Mouse (Mus musculus) bone marrow macrophage, adult 2 months (primary cell): Measurements from ENCODE around the gene Polr3e. TPM values are rescaled to one million over a fixed set of nuclear protein-coding genes. Genes with fewer than 3 reads are reported as not detected.

ENCODE experiments used
- H3K27ac ChIP-seq: 2 replicates; pipeline ENCODE4 v1.5.1; 2012; ENCODE audit warnings: low read depth, low read length; ENCODE audit not compliant: insufficient read depth
- H3K4me1 ChIP-seq: 2 replicates; pipeline ENCODE4 v1.6.1; 2012; ENCODE audit warnings: low read length; ENCODE audit not compliant: control insufficient read depth, insufficient read depth
- H3K4me3 ChIP-seq: 2 replicates; pipeline ENCODE4 v1.5.1; 2012; ENCODE audit warnings: mild to moderate bottlenecking, low read length, moderate library complexity; ENCODE audit not compliant: insufficient read depth
- CTCF ChIP-seq: IDR thresholded peaks from 2 replicates; pipeline ENCODE4 v1.5.1; 2012; ENCODE audit warnings: low read depth, mild to moderate bottlenecking, low read length, moderate library complexity
- POLR2A ChIP-seq: IDR thresholded peaks from 2 replicates; pipeline ENCODE4 v1.6.1; 2012; ENCODE audit warnings: mild to moderate bottlenecking, low read depth, low read length, borderline replicate concordance
- polyA plus RNA-seq: library from polyadenylated mRNA; stranded (reverse); fragments of >200 nt; gene quantifications from 2 replicates; pipeline ENCODE4 v1.2.4, GENCODE M21; 2012; ENCODE audit not compliant: missing spikeins, insufficient read depth, insufficient read length

The Polr3e gene
- polyA plus RNA-seq, 1 experiment: 9.3 TPM

DNA sequence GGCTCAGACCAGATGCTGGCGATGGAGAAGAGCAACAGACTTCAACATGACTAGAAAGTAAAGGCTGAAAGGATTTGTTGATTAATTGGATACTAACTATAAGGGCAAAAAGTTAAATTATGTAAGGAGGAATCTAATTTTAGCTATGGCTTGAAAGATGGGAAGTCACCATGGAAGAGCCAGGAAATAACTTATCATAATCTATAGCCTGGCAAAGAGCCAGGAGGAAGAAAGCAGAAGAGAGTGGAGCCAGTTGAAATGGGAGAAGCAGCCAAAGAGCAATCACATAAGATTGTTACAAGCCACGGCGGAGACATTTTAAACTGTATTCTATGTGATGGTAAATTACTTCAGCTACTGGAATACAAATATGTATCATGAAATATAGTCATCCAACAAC is 56.5 kb downstream of the Polr3e start:
- Histone ChIP-seq H3K27ac (no peak overlapping the region), H3K4me1 (peaks cover 38% of the 10 kb centered on the region), H3K4me3 (no peak overlapping the region)
- no peak for TF ChIP-seq CTCF

DNA sequence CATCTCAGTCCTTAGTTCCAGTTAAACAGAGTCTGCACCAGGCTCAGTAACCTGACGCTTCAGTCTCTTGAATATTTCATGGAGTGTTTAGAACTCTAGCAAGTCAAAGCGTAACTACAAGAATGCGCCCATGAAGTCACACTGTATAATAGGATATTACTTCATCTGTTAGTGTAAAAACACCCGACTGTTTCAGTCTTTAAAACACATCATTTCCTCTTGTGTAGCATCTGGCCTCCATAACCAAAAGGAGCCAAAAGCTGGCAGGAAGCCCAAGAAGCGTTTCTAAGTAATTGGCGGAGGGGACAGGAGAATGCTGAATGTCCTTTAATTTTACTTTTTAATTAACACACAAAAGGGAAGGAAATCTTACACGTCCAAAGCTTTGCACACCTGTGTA is 59.5 kb downstream of the Polr3e start:
- H3K27ac ChIP-seq: peak overlapping the region; percentile 63
- H3K4me3 ChIP-seq: peak overlapping the region; percentile 23
- H3K4me1 ChIP-seq: peaks cover 33% of the 10 kb centered on the region
- TF ChIP-seq CTCF (no peak), POLR2A (no peak)

DNA sequence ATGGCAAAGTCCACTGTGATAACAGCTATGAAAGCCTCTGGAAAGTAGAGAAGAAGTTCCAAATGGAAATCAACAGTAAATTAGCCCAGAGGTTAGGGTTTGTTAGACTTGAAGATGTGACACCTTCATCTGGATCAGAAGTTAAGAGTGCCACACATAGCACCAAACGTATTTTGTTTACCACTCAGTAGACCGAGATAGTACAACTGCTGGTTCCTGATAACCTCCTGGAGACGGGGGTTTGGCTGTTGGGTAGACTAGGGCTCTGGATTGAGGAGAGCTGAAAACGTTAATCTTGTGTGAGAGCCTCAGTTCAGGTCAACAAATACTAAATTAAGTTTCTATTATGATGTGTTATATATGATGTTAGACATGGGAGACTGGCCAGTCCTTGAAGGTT is 62.5 kb downstream of the Polr3e start:
- H3K4me3 ChIP-seq: no peak overlapping the region
- TF ChIP-seq CTCF (no peak), POLR2A (no peak)
- H3K27ac ChIP-seq: no peak overlapping the region
- H3K4me1 ChIP-seq: peaks cover 36% of the 10 kb centered on the region

DNA sequence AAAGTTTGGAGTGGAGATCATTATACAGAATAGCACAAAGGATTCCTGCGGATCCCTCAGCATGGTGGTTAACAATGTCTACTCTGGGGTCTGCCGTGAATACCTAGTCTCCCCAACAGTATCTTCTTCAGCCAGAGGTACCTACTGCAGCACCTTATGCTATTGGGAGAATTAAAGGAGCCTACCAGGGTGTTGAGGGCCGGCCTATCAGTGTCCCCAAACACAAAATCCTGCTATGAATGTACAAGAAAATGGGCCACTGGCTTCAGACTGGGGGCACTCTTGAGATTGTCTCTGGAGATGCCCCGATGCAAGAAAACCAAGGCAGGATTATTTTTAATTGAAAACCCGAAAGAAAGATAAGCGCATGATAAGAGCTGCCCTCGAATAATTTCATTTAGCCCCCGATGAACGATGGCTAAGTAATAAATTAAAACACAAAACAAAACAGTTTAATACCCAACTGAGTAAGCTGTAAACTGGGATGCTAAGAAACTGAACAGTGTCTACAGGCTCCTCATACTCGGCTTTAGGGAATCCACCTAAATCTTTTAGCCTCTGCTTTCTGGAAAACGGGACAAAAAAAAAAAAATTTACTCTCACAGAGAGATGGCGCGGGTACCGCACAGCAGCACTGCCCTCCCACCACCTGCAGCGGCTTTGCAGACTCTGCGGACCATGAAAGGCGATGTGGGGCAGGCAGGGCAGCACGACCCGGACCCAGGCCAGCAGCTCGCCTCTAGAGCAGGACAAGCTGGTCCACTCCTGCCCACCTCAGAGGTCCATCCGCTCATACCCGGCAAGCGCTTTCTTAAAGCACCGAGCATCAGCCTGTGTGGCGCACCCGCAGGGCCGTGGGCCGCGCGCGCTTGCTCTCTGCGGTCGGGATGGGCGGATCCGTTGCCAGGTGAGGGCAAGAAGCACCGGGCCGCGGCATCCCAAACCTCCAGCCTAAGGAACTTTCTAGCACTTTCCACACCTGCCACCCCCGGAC is 63.7 kb downstream of the Polr3e start:
- no peak overlapping the region for H3K27ac ChIP-seq
- H3K4me3 ChIP-seq: peak overlapping the region; percentile 92
- H3K4me1 ChIP-seq: peaks cover 28% of the 10 kb centered on the region
- no peak for TF ChIP-seq CTCF
- no peak for TF ChIP-seq POLR2A

DNA sequence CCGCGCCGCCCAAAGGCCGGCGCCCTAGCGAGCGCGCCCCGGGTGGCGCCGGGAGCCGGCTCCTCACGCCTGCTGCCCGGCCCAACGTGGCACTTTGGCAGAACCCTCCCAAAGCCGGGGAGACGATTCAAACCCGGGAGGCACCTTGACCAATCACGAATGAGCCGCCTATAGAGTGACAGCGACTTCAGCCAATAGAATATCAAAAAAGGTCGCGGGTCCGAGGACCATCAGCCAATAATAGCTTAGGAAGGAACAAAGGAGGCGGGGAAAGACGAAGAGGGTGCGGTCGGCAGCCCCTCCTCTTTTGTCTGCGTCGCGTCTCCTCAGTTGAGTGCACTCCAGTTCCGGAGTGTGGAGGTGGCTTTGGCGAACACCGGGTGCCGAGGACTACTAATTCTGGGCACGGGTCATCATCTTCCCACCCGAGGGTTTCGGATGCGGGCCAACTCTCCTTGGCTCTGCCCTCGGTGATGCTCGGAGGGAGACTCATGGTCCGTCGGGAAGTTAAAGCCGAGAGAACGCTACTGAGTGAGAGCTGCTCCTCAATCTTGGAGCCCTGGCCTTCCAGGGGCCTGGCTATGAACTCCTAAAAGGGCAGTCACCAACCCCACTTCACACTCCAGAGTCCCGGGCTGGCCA is 64.8 kb downstream of the Polr3e start, which contains the start of the genes Cdr2 and Mfsd13b:
Gene Cdr2, minus strand, starts transcription at position 113 of the 642 bp plus-strand sequence.
Gene Mfsd13b, plus strand, starts transcription at position 310 of the 642 bp plus-strand sequence.
- no peak for TF ChIP-seq CTCF
- no peak; the same call in 1 of the 2 replicates for TF ChIP-seq POLR2A
- peaks cover 23% of the 10 kb centered on the region for H3K4me1 ChIP-seq
- peak within 1 kb of the TSS; percentile 92 for H3K4me3 ChIP-seq
- peak within 1 kb of the TSS; percentile 64 for H3K27ac ChIP-seq

DNA sequence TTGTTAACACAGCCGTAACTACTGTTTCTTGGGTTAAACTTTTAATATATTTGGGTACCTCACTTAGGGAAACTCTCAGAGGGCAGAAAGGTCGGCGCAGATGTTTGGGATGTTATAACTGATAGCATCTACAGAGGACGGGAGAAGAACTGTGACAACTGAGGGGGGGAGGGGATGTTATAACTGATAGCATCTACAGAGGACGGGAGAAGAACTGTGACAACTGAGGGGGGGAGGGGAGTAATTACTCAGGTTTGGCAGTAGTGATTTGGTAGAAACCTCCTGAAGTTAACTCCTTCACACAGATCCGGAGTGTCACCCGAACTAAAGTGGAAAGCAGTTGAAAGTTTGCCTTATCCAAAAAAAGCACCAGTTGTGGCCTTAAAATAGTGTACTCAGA is 65.4 kb downstream of the Polr3e start:
- Histone ChIP-seq H3K4me1 (peaks cover 20% of the 10 kb centered on the region), H3K27ac (peak overlapping the region; percentile 64; the same call in 1 of the 2 replicates), H3K4me3 (peak overlapping the region; percentile 75)
- TF ChIP-seq POLR2A (no peak), CTCF (no peak)

DNA sequence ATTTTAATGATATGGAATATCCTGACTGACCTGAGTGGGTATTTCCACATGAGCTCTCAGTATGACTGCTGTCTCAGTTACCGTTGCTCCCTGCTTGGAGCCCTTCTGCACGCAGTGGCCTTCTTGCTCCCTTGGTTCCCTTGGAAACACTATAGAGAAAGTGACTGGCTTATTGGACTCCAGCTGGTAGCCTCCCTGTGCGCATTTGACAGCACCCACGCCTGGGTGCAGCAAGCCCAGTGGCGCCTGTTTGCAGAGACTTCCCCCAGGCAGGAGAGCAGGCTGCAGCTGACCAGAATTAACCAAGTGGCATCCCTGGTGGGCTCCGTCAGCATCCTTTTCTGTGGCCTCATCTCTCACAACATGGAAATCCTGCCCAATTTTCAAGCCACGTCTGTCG is 73.6 kb downstream of the Polr3e start:
- no peak overlapping the region for H3K27ac ChIP-seq
- peaks cover 6% of the 10 kb centered on the region for H3K4me1 ChIP-seq
- no peak overlapping the region for H3K4me3 ChIP-seq
- no peak for TF ChIP-seq CTCF
- TF ChIP-seq POLR2A: no peak

Other genes with a start within 250 kb of the Polr3e start
- gene Pdzd9, start 247.4 kb upstream of the Polr3e start, polyA plus RNA-seq: 0.37 and 0.42 TPM in 2 replicates
- 22.2 and 35.0 TPM in 2 replicates for gene Mosmo, start 240.1 kb upstream of the Polr3e start, polyA plus RNA-seq
- gene Vwa3a, start 178.4 kb upstream of the Polr3e start, polyA plus RNA-seq: not detected in 2 replicates
- gene Gm5737, start 105.4 kb upstream of the Polr3e start, polyA plus RNA-seq: not detected in 2 replicates
- gene Eef2k, start 74.9 kb upstream of the Polr3e start, polyA plus RNA-seq: 10.4 and 15.1 TPM in 2 replicates
- gene Cdr2, start 64.6 kb downstream of the Polr3e start, polyA plus RNA-seq: 4.9 and 6.1 TPM in 2 replicates
- 3.3 TPM in 1 of 2 replicates, not detected in the other for gene Mfsd13b, start 64.8 kb downstream of the Polr3e start, polyA plus RNA-seq
- 40.7 and 43.4 TPM in 2 replicates for gene Mettl9, start 116.7 kb downstream of the Polr3e start, polyA plus RNA-seq
- gene Igsf6, start 156.8 kb downstream of the Polr3e start, polyA plus RNA-seq: 188 and 191 TPM in 2 replicates
- not detected in 2 replicates for gene Otoa, start 163.9 kb downstream of the Polr3e start, polyA plus RNA-seq